Mouse (Mus musculus) kidney, embryonic 15.5 days (tissue): ENCODE data around the gene Dennd4c. TPM values are rescaled to one million over a fixed set of nuclear protein-coding genes. Genes with fewer than 3 reads are reported as not detected.

Source experiments
- ATAC-seq: fragments of 200-750 bp; cut with Nextera tagmentation; replicated peaks from 2 replicates; pipeline ENCODE4 v1.8.0; 2017; ENCODE audit warnings: moderate TSS enrichment; ENCODE audit not compliant: low FRiP score
- H3K27ac ChIP-seq: fragments of 300-500 bp; sonication (generic); 2 replicates; pipeline ENCODE4 v1.5.1; 2015; ENCODE audit warnings: mild to moderate bottlenecking, inconsistent platforms
- H3K27me3 ChIP-seq: fragments of 300-500 bp; sonication (generic); 2 replicates; pipeline ENCODE4 v1.6.1; 2015; ENCODE audit warnings: inconsistent platforms
- H3K36me3 ChIP-seq: fragments of 300-500 bp; sonication (generic); 2 replicates; pipeline ENCODE4 v1.6.1; 2015; ENCODE audit warnings: inconsistent platforms
- H3K4me1 ChIP-seq: fragments of 300-500 bp; sonication (generic); 2 replicates; pipeline ENCODE4 v1.6.1; 2015; ENCODE audit warnings: inconsistent platforms
- H3K4me2 ChIP-seq: fragments of 300-500 bp; sonication (generic); 2 replicates; pipeline ENCODE4 v1.6.1; 2015; ENCODE audit warnings: moderate library complexity, mild to moderate bottlenecking, inconsistent platforms
- H3K4me3 ChIP-seq: fragments of 300-500 bp; sonication (generic); replicated peaks from 2 replicates; pipeline ENCODE4 v1.5.1; 2015; ENCODE audit warnings: mild to moderate bottlenecking, inconsistent platforms
- H3K9ac ChIP-seq: fragments of 300-500 bp; sonication (generic); 2 replicates; pipeline ENCODE4 v1.6.1; 2015; ENCODE audit warnings: mild to moderate bottlenecking, inconsistent platforms
- H3K9me3 ChIP-seq: fragments of 300-500 bp; sonication (generic); replicated peaks from 2 replicates; pipeline ENCODE4 v1.6.1; 2016; ENCODE audit warnings: inconsistent platforms
- WGBS: fragments of 180-500 bp; shearing (Covaris S2); methylation state at CpG from one replicate; pipeline ENCODE4 v1.1.7; 2015; ENCODE audit warnings: mixed read lengths; 5-methylcytosine and 5-hydroxymethylcytosine counted together
- polyA plus RNA-seq: library from polyadenylated mRNA; unstranded; fragments of >200 nt; fragmentation: Nextera tagmentation; extraction: Ambion mirVana; gene quantifications from 2 replicates; pipeline ENCODE4 v1.2.1, GENCODE M21; 2015

Dennd4c gene
- polyA plus RNA-seq: 6.8 and 8.5 TPM in 2 replicates

DNA sequence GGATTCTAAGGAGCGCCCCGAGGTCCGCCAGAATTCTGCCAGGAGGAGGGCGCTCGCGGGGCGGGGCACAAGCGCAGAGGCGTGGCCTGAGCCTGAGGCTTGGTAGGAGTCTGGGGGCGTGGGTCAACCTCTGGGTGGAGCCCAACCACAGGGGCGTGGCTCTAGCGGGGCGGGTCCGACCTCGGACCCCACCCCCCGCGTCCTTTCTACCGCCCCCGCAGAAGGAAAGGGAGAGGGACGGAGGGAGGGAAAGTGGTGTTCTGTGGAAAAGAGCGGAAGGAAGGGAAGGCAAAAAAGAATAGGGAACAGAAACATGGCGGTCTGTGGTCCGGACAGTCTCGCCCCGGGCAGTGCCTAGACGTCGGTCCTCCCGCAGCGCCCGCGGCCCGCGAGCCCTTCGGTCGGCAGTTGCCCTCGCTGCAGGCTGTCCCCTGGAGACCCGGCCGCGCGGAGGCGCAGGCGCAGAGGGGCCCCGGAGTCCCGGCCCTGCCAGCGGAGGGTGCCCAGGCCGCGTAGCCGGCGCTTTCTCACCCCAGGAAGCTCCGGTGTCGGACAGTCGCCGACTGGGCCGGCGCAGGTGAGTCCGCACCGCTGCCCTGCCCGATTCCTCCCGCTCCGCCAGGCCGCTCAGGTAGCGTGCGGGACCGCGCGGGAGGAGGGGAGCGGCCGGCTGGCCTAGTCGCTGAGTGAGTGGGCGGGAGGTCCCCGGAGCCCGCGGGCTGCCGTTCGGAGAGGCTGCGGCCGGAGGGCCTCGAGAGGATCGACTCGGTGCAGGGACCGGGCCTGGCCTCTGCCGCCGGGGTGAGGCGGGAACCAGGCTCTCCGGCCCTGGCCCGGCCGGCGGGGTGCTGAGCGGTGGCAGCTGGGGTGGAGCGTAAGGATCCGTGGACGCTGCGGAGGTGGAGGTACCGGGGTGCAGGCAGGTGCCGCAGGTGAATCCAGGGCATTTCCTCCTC lies at the start of gene Dennd4c:
Gene Dennd4c (plus strand): TSS at position 220 of the 956 bp plus-strand sequence.
- H3K27ac ChIP-seq: peak within 1 kb of the TSS; percentile 94
- WGBS: under 1% methylated on average over 95 of the region's 95 CpGs
- H3K4me1 ChIP-seq: peaks cover 21% of the 10 kb centered on the region
- H3K36me3 ChIP-seq: no peaks in the 10 kb centered on the region
- H3K4me2 ChIP-seq: peak within 1 kb of the TSS; percentile 82
- H3K27me3 ChIP-seq: no peaks in the 10 kb centered on the region
- peak within 1 kb of the TSS; percentile 95 for H3K9ac ChIP-seq
- peak within 1 kb of the TSS; percentile 88 for H3K4me3 ChIP-seq
- peak; percentile 97 for ATAC-seq
- no peaks in the 10 kb centered on the region for H3K9me3 ChIP-seq

DNA sequence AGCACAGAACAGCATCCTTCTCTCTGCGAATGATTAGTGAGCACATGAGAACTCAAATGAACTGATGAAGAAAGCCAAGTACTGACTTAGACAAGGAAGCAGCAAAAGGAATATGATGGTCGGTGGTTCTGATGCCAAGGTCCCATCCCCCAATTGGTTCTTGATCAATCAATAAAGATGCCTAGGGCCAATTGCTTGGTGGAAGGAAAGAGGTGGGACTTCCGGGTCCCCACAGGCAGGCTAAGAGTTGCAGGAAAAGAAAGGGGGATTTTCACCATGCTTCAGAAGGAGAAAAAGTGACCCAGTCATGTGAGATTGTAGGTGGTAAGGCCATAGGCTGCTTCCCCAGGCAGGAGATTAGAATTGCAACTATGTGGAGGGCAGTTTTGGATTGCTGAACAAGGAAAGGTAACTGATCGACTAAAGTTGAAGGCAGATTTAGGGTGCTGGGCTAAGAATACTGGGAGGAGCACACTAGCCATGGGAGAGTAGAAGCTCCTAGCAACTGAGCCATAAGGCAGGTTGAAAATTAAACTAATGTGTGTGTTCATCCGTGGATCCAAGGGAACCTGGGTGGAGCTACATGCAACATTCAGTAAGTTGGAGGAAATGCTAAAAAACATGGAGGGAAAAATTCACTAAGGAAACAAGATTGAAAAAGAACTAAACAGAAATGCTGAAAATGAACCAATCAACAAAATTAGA lies 49.0 kb upstream of the Dennd4c start:
- Histone ChIP-seq H3K4me2 (no peak overlapping the region), H3K4me3 (no peak overlapping the region), H3K27ac (peak overlapping the region; percentile 64; the same call in 1 of the 2 replicates), H3K9ac (no peak overlapping the region), H3K4me1 (no peaks in the 10 kb centered on the region), H3K36me3 (no peaks in the 10 kb centered on the region), H3K27me3 (no peaks in the 10 kb centered on the region), H3K9me3 (no peaks in the 10 kb centered on the region)
- peak; percentile 85 for ATAC-seq
- 66% methylated on average over 5 of the region's 5 CpGs for WGBS

DNA sequence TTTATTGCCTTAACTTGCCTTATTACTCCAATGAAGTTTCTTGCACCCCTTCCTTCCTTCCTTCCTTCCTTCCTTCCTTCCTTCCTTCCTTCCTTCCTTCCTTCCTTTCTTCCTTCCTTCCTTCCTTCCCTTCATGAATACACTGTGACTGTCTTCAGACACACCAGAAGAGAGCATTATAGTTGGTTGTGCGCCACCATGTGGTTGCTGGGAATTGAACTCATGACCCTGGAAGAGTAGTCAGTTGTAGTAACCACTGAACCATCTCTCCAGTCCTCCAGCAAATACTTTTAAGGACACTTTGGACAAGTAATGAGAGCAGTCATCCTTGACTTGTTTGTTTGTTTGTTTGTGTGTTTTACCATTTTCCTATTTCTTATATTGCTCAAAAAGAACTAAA lies 39.6 kb upstream of the Dennd4c start:
- WGBS: 48% methylated on average over 1 of the region's 1 CpGs
- Histone ChIP-seq H3K9ac (no peak overlapping the region), H3K9me3 (no peaks in the 10 kb centered on the region), H3K4me3 (no peak overlapping the region), H3K4me2 (no peak overlapping the region), H3K4me1 (no peaks in the 10 kb centered on the region), H3K27me3 (no peaks in the 10 kb centered on the region), H3K36me3 (no peaks in the 10 kb centered on the region), H3K27ac (no peak overlapping the region)
- no peak for ATAC-seq

DNA sequence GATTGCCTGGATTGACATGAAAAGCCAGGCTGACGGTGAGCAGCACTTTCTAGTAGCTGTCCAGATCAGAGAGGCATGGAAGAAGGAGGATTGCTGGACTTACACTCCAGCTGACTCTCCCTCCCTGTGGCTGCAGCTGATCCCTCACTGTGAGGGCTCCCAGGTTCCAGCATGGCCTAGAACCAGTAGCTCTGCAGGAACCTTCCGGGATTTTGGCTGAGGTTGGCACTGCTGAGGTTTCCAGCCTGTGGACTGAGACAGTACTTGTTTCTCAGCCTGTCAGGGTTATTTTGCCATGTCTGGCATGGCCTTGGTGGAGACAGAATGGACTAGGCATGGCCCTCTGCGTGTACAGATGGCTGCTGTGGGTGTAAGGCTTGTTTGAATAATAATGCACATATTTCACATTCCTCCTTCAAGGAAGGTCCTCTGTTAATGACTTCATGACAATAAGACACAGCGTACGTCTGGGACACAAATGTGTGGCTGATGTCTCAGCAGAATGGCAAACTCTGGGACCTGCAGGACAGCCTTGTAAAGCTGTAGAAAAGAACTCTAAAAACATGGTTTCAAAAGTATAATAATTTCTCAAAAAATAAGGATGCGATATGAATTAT lies 38.2 kb upstream of the Dennd4c start:
- no peak for ATAC-seq
- H3K36me3 ChIP-seq: no peaks in the 10 kb centered on the region
- no peak overlapping the region for H3K4me2 ChIP-seq
- H3K27me3 ChIP-seq: no peaks in the 10 kb centered on the region
- no peaks in the 10 kb centered on the region for H3K9me3 ChIP-seq
- H3K4me3 ChIP-seq: no peak overlapping the region
- 75% methylated on average over 6 of the region's 6 CpGs for WGBS
- H3K27ac ChIP-seq: no peak overlapping the region
- no peak overlapping the region for H3K9ac ChIP-seq
- no peaks in the 10 kb centered on the region for H3K4me1 ChIP-seq

DNA sequence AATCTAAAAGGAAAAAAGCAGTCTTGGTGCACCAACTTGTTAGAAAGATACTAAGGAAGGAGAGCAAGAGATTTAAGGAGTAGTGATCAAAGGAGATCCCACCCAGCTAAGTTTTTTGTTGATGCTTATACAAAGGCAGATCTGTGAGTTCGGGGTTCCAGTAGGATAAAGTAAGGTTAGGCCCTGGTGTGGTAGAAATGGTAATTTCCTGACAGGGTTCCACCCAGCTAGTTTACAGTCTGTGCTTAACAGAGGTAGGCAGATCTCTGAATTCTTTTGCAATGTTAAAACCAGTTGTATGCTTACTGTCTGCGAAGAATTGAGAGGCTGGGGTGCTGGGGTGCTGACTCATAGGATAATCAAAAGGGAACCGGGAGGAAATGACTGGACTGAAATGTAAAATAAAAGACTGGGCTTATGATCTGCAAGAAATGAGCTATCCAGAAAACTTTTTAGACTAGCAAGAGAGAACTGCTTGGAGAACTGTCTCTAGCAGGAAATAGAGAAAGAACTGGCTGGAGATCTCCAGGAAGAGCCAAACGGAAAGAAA lies 37.6 kb upstream of the Dennd4c start:
- 63% methylated on average over 4 of the region's 4 CpGs for WGBS
- Histone ChIP-seq H3K9ac (no peak overlapping the region), H3K4me1 (no peaks in the 10 kb centered on the region), H3K27me3 (no peaks in the 10 kb centered on the region), H3K4me2 (no peak overlapping the region), H3K27ac (no peak overlapping the region), H3K9me3 (no peaks in the 10 kb centered on the region), H3K4me3 (no peak overlapping the region), H3K36me3 (no peaks in the 10 kb centered on the region)
- no peak for ATAC-seq

DNA sequence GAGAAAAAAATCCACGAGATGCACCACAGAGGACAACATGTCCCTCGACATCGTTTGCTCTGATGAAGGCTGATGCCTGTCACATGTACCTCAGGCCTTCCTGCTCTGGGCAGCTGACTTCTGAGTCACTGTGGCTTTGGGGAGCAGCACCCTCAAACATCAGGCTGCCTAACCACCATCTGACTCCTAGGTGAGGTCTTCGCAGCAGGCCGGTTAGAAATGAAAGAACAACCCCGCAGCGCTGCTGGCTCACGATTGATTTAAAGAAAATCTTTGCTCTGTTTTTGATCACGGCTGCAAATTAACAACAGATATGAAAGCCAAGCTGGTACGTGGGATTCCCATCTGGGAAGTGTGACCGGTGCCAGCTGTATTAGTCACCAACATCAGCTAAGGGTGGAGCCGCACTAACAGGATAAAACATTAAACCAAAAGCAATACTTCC lies 35.6 kb upstream of the Dennd4c start:
- WGBS: 83% methylated on average over 12 of the region's 12 CpGs

DNA sequence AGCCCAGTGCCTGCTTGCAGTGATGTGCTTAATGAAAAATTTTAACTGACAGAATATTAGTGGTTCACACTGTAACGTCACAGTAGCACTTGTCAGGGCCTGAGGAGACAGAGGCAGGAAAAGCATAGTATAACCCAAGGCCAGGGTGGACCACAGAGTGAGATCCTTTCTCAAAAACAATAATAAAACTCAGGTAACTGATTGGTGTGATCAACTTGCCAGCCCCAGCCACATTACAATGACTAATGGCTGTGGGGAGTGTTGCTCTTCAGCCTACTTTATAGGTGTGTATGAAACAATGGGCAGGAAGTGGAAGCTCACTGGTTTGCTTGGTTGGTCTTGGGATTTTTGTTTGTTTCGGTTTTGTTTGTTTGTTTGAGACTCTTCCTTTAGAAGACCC lies 34.8 kb upstream of the Dennd4c start:
- H3K9ac ChIP-seq: no peak overlapping the region
- H3K27ac ChIP-seq: no peak overlapping the region
- ATAC-seq: no peak
- no peak overlapping the region for H3K4me3 ChIP-seq
- H3K36me3 ChIP-seq: no peaks in the 10 kb centered on the region
- WGBS: 65% methylated on average over 2 of the region's 2 CpGs
- H3K4me1 ChIP-seq: peaks cover 4% of the 10 kb centered on the region; the same call in 1 of the 2 replicates
- no peak overlapping the region for H3K4me2 ChIP-seq
- H3K27me3 ChIP-seq: no peaks in the 10 kb centered on the region
- no peaks in the 10 kb centered on the region for H3K9me3 ChIP-seq

More for the DNA sequence above, 35.6 kb upstream of the Dennd4c start:
- Histone ChIP-seq H3K4me1 (peaks cover 3% of the 10 kb centered on the region; the same call in 1 of the 2 replicates), H3K27ac (no peak overlapping the region), H3K27me3 (no peaks in the 10 kb centered on the region), H3K4me2 (no peak overlapping the region), H3K9ac (no peak overlapping the region), H3K9me3 (no peaks in the 10 kb centered on the region), H3K4me3 (no peak overlapping the region), H3K36me3 (no peaks in the 10 kb centered on the region)
- no peak for ATAC-seq

DNA sequence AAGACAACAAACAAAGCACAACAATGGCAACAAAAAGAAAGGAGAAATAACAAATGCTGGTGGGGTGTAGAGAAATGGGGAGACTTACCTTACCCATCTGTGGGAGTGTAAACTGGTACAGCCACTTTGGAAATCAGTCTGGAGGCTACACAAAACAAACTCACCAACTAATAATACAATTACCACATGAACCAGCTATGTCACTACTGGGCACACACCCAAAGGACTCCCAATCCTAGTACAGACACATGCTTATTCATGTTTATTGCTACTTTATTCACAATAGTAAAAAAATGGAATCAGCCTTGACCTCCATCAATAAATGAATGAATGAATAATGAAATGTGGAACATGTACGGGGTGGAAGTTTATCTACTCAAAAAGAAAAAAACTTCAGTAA lies 33.0 kb upstream of the Dennd4c start:
- no peak for ATAC-seq

DNA sequence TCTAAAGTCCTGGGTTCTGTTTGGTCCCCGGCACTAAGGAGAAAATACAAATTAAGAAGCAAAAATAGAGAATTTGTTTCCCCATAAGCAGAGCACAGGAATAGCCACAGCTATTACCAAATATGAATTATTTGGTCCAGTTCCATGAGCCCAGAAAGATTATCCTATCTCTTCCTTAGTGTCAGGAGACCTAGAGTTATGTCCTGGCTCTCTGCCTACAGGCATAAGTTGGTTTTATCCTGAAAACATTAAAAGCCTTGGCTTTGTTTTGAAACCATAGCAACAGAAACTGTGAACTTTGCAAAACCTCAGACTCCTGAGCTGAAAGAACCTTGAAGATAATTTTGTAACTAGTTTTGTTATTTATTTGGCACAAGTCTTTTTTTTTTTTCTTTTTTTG lies 31.2 kb upstream of the Dennd4c start:
- Histone ChIP-seq H3K4me1 (peaks cover 4% of the 10 kb centered on the region; the same call in 1 of the 2 replicates), H3K27ac (no peak overlapping the region), H3K9ac (no peak overlapping the region), H3K27me3 (no peaks in the 10 kb centered on the region), H3K36me3 (no peaks in the 10 kb centered on the region), H3K4me3 (no peak overlapping the region), H3K9me3 (no peaks in the 10 kb centered on the region), H3K4me2 (no peak overlapping the region)
- no peak for ATAC-seq
- 75% methylated on average over 1 of the region's 1 CpGs for WGBS

More for the DNA sequence above, 33.0 kb upstream of the Dennd4c start:
- no peak overlapping the region for H3K4me3 ChIP-seq
- H3K9ac ChIP-seq: no peak overlapping the region
- H3K27me3 ChIP-seq: no peaks in the 10 kb centered on the region
- H3K36me3 ChIP-seq: no peaks in the 10 kb centered on the region
- no peaks in the 10 kb centered on the region for H3K9me3 ChIP-seq
- 92% methylated on average over 1 of the region's 1 CpGs for WGBS
- no peak overlapping the region for H3K27ac ChIP-seq
- H3K4me2 ChIP-seq: no peak overlapping the region
- H3K4me1 ChIP-seq: peaks cover 4% of the 10 kb centered on the region; the same call in 1 of the 2 replicates

DNA sequence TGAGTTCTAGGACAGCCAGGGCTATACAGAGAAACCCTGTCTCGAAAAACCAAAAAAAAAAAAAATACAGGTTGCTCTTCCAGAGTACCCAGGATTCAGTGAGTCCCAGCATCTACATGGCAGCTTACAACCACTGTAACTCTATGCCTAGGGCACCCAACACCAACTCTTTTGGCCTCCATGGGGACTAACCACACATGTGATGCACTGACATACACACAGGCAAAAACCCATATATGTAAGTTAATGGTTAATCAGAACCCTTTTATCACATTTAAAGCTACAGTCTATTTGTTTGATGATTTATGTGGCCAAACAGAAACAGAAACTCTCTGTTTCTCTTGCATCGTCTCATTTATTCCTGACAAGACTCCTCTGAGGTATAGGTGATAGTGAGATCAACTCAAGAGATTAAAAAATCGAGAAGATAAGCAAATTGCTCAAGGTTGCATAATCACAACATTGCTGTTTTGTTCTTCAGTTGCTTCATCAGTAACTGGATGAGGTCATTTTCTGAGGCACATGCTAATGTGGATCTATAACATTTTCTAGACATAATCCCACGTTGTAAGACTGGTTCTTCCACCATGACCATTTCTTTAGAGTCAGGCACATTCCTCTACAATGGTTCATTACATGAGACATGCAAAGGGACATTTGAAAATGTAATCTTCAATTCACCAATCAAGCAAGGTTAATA lies 29.3 kb upstream of the Dennd4c start:
- H3K27me3 ChIP-seq: no peaks in the 10 kb centered on the region
- no peak overlapping the region for H3K4me3 ChIP-seq
- H3K36me3 ChIP-seq: no peaks in the 10 kb centered on the region
- no peak for ATAC-seq
- peaks cover 4% of the 10 kb centered on the region; the same call in 1 of the 2 replicates for H3K4me1 ChIP-seq
- H3K4me2 ChIP-seq: no peak overlapping the region
- 69% methylated on average over 4 of the region's 4 CpGs for WGBS
- H3K9ac ChIP-seq: no peak overlapping the region
- no peaks in the 10 kb centered on the region for H3K9me3 ChIP-seq
- H3K27ac ChIP-seq: no peak overlapping the region

DNA sequence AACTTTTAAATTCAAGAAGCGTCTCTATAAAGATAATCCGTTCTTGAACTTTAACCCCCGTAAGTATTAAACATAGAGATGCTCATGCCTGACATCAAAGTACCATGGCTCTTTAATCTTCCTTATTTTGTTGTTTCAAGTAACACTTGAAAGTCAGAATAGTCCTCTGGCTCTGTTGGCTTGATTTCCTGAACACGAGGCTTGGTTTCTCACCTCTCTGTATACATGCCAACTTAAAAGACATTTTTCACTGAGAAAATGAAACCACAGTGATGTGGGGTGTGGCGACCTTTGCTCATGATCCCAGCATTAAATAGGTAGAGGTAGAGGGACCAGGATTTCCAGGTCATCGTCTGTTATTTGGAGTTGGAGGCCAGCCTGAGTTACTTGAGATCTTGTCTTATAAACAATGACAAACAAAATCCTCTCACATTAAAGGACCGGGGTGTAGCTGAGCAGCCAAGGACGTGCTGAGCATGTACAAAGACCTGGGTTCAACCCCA lies 26.4 kb upstream of the Dennd4c start:
- WGBS: 45% methylated on average over 8 of the region's 8 CpGs
- Histone ChIP-seq H3K27me3 (no peaks in the 10 kb centered on the region), H3K4me3 (no peak overlapping the region), H3K36me3 (no peaks in the 10 kb centered on the region), H3K4me1 (peaks cover 11% of the 10 kb centered on the region; the same call in 1 of the 2 replicates), H3K27ac (no peak overlapping the region), H3K4me2 (no peak overlapping the region), H3K9ac (no peak overlapping the region), H3K9me3 (no peaks in the 10 kb centered on the region)
- ATAC-seq: no peak
